Mouse (Mus musculus) left cerebral cortex, postnatal 10 days (tissue): Measurements from ENCODE around the gene Slc4a4. TPM values are rescaled to one million over a fixed set of nuclear protein-coding genes. Genes with fewer than 3 reads are reported as not detected.

ENCODE experiments used
- DNase-seq, 2 experiments: peaks; one replicate each; pipeline ENCODE4 v3.0.0; 2021 to 2022; ENCODE audit warnings: low spot score in 2 of 2, mixed read lengths in 1 of 2; ENCODE audit errors: extremely low spot score in 1 of 2
- intact Hi-C: fragments of 180-260 bp; cut with DNase I; formaldehyde crosslinking; loops from one replicate; pipeline ENCODE4 v1.15.1; 2025
- total RNA-seq, 2 experiments: library from RNA; stranded (reverse); gene quantifications; 2 replicates each; pipeline ENCODE4 v1.2.3; 2021

Slc4a4 gene
- total RNA-seq = 100 to 1,000 TPM; 101 to 106 TPM

GRCm38 (mm10) chr5:88886668-88887555, at the start of gene Slc4a4:
Slc4a4 (plus strand) TSS chr5:88886818.
- intact Hi-C loops = loop anchor here (10.0 kb wide), 2 partner anchors 338 to 498 kb away; no protein-coding TSS in a partner anchor

GRCm38 (mm10) chr5:88840080-88840798, 46.4 kb upstream of the Slc4a4 start:
- intact Hi-C loops = no loop called here
- no peak for DNase-seq

More at GRCm38 (mm10) chr5:88886668-88887555, at the start of gene Slc4a4:
- peak in 1 of 2 experiments; percentile 69 for DNase-seq

GRCm38 (mm10) chr5:88857311-88857710, 29.3 kb upstream of the Slc4a4 start:
- DNase-seq = no peak
- intact Hi-C loops = no loop called here

- intact Hi-C loops = no loop called here
- no peak for DNase-seq
These were observed 28.8 kb upstream of the Slc4a4 start for GRCm38 (mm10) chr5:88857801-88858200.

GRCm38 (mm10) chr5:88858226-88858625, 28.4 kb upstream of the Slc4a4 start:
- intact Hi-C loops = no loop called here
- no peak for DNase-seq

GRCm38 (mm10) chr5:88862163-88862562, 24.5 kb upstream of the Slc4a4 start:
- intact Hi-C loops = no loop called here

GRCm38 (mm10) chr5:88862794-88863193, 23.8 kb upstream of the Slc4a4 start:
- no peak for DNase-seq
- intact Hi-C loops = no loop called here

More at GRCm38 (mm10) chr5:88862163-88862562, 24.5 kb upstream of the Slc4a4 start:
- no peak for DNase-seq

- DNase-seq = no peak
- intact Hi-C loops = loop anchor here (10.0 kb wide), 2 partner anchors 341 to 501 kb away; no protein-coding TSS in a partner anchor
These were observed 2.5 kb upstream of the Slc4a4 start for GRCm38 (mm10) chr5:88884101-88884500.

- DNase-seq = no peak
- intact Hi-C loops = loop anchor here (10.0 kb wide), 2 partner anchors 339 to 499 kb away; no protein-coding TSS in a partner anchor
These were observed 1.1 kb upstream of the Slc4a4 start for GRCm38 (mm10) chr5:88885503-88885902.

GRCm38 (mm10) chr5:88885944-88886343, 674 bp upstream of the Slc4a4 start:
- intact Hi-C loops = loop anchor here (10.0 kb wide), 2 partner anchors 339 to 499 kb away; no protein-coding TSS in a partner anchor
- DNase-seq = no peak

- intact Hi-C loops = loop anchor here (10.0 kb wide), 2 partner anchors 338 to 498 kb away; no protein-coding TSS in a partner anchor
- no peak for DNase-seq
These were observed 310 bp upstream of the Slc4a4 start for GRCm38 (mm10) chr5:88886349-88886667.

- intact Hi-C loops = loop anchor here (10.0 kb wide), 2 partner anchors 337 to 497 kb away; no protein-coding TSS in a partner anchor
- DNase-seq = peak in 1 of 2 experiments; percentile 29
These were observed 1.2 kb downstream of the Slc4a4 start for GRCm38 (mm10) chr5:88887556-88888412.

- DNase-seq = no peak
- intact Hi-C loops = loop anchor here (10.0 kb wide), 2 partner anchors 336 to 496 kb away; no protein-coding TSS in a partner anchor
These were observed 1.7 kb downstream of the Slc4a4 start for GRCm38 (mm10) chr5:88888413-88888700.

- intact Hi-C loops = loop anchor here (10.0 kb wide), 2 partner anchors 335 to 495 kb away; no protein-coding TSS in a partner anchor
- no peak for DNase-seq
These were observed 2.7 kb downstream of the Slc4a4 start for GRCm38 (mm10) chr5:88889326-88889725.

- intact Hi-C loops = no loop called here
- DNase-seq = no peak
These were observed 3.5 kb downstream of the Slc4a4 start for GRCm38 (mm10) chr5:88890146-88890545.

GRCm38 (mm10) chr5:88896574-88896973, 10.0 kb downstream of the Slc4a4 start:
- no peak for DNase-seq
- intact Hi-C loops = no loop called here

GRCm38 (mm10) chr5:88903111-88903510, 16.5 kb downstream of the Slc4a4 start:
- intact Hi-C loops = no loop called here
- DNase-seq = no peak

GRCm38 (mm10) chr5:88903526-88903925, 16.9 kb downstream of the Slc4a4 start:
- intact Hi-C loops = no loop called here
- no peak for DNase-seq

GRCm38 (mm10) chr5:88904841-88905240, 18.2 kb downstream of the Slc4a4 start:
- DNase-seq = no peak
- intact Hi-C loops = no loop called here
